Mouse (Mus musculus): Measurements from ENCODE around the gene Olfr444. TPM values are rescaled to one million over a fixed set of nuclear protein-coding genes. Genes with fewer than 3 reads are reported as not detected.

Olfr444 gene
- polyA plus RNA-seq (2012; fragmentation: generic; extraction: Trizol): not detected

GRCm38 (mm10) chr6:42948767-42949166, at the start of gene Olfr444:
Olfr444 (plus strand) TSS chr6:42949067.
- Histone ChIP-seq H3K36me3 (ENCODE audit: control insufficient read depth, insufficient read depth) (no peaks in the 10 kb centered on the region), H3K4me2 (ENCODE audit: low read depth) (no peak within 1 kb of the TSS), H3K4me3 (no peak within 1 kb of the TSS), H3K79me2 (ENCODE audit: control insufficient read depth, insufficient read depth) (no peaks in the 10 kb centered on the region), H3K27me3 (ENCODE audit: control insufficient read depth, insufficient read depth, insufficient read length) (no peaks in the 10 kb centered on the region), H3ac (ENCODE audit: control insufficient read depth, insufficient read length) (no peak within 1 kb of the TSS)
- no peak for TF ChIP-seq USF1 (IDR thresholded peaks at IDR 0.05; ENCODE audit: low read depth)
- TF ChIP-seq CEBPB (IDR thresholded peaks at IDR 0.05; ENCODE audit: insufficient read depth, poor library complexity, severe bottlenecking): no peak
- no peak for TF ChIP-seq POLR2AphosphoS2 (IDR thresholded peaks at IDR 0.05; ENCODE audit: insufficient read length, low read depth)
- TF ChIP-seq MYOD1 (IDR thresholded peaks at IDR 0.05; ENCODE audit: control insufficient read depth in 1 of 3, insufficient read length in 2 of 3, low read depth in 2 of 3): no peak
- no peak for TF ChIP-seq REST (IDR thresholded peaks at IDR 0.05; ENCODE audit: insufficient read depth, insufficient read length)
- no peak for TF ChIP-seq TCF3 (IDR thresholded peaks at IDR 0.05; ENCODE audit: insufficient read length, low read depth)
- TF ChIP-seq POLR2A (IDR thresholded peaks at IDR 0.05; ENCODE audit: insufficient read length, low read depth): no peak
- TF ChIP-seq TCF12 (IDR thresholded peaks at IDR 0.05; ENCODE audit: insufficient read depth, poor library complexity, severe bottlenecking): no peak
- TF ChIP-seq MYOG (IDR thresholded peaks at IDR 0.05; ENCODE audit: control insufficient read depth in 1 of 3, insufficient read depth in 1 of 3, insufficient read length in 2 of 3, low read depth in 2 of 3): no peak
- no peak for TF ChIP-seq MAX (IDR thresholded peaks at IDR 0.05; ENCODE audit: low read depth)
- TF ChIP-seq E2F4 (IDR thresholded peaks at IDR 0.05; ENCODE audit: insufficient read depth): no peak
- TF ChIP-seq SRF (IDR thresholded peaks at IDR 0.05; ENCODE audit: control insufficient read depth, insufficient read length, low read depth): no peak

- Histone ChIP-seq H3K27me3 (ENCODE audit: control insufficient read depth, insufficient read depth, insufficient read length) (no peaks in the 10 kb centered on the region), H3K79me2 (ENCODE audit: control insufficient read depth, insufficient read depth) (no peaks in the 10 kb centered on the region), H3ac (ENCODE audit: control insufficient read depth, insufficient read length) (no peak overlapping the region), H3K4me2 (ENCODE audit: low read depth) (no peak overlapping the region), H3K36me3 (ENCODE audit: control insufficient read depth, insufficient read depth) (no peaks in the 10 kb centered on the region), H3K4me3 (no peak overlapping the region)
- TF ChIP-seq TCF3 (IDR thresholded peaks at IDR 0.05; ENCODE audit: insufficient read length, low read depth) (no peak), MYOD1 (IDR thresholded peaks at IDR 0.05; ENCODE audit: control insufficient read depth in 1 of 3, insufficient read length in 2 of 3, low read depth in 2 of 3) (no peak), MYOG (IDR thresholded peaks at IDR 0.05; ENCODE audit: control insufficient read depth in 1 of 3, insufficient read depth in 1 of 3, insufficient read length in 2 of 3, low read depth in 2 of 3) (no peak), POLR2AphosphoS2 (IDR thresholded peaks at IDR 0.05; ENCODE audit: insufficient read length, low read depth) (no peak), POLR2A (IDR thresholded peaks at IDR 0.05; ENCODE audit: insufficient read length, low read depth) (no peak), TCF12 (IDR thresholded peaks at IDR 0.05; ENCODE audit: insufficient read depth, poor library complexity, severe bottlenecking) (no peak), MAX (IDR thresholded peaks at IDR 0.05; ENCODE audit: low read depth) (no peak), SRF (IDR thresholded peaks at IDR 0.05; ENCODE audit: control insufficient read depth, insufficient read length, low read depth) (no peak), CEBPB (IDR thresholded peaks at IDR 0.05; ENCODE audit: insufficient read depth, poor library complexity, severe bottlenecking) (no peak), REST (IDR thresholded peaks at IDR 0.05; ENCODE audit: insufficient read depth, insufficient read length) (no peak), E2F4 (IDR thresholded peaks at IDR 0.05; ENCODE audit: insufficient read depth) (no peak), USF1 (IDR thresholded peaks at IDR 0.05; ENCODE audit: low read depth) (no peak)
Observed at GRCm38 (mm10) chr6:42900345-42900744, 48.5 kb upstream of the Olfr444 start.

GRCm38 (mm10) chr6:42908578-42908977, 40.3 kb upstream of the Olfr444 start, which contains the start of gene Olfr447:
Olfr447 (plus strand) TSS chr6:42908878.
- H3K4me2 ChIP-seq (ENCODE audit: low read depth): no peak within 1 kb of the TSS
- no peaks in the 10 kb centered on the region for H3K79me2 ChIP-seq (ENCODE audit: control insufficient read depth, insufficient read depth)
- no peaks in the 10 kb centered on the region for H3K27me3 ChIP-seq (ENCODE audit: control insufficient read depth, insufficient read depth, insufficient read length)
- no peak within 1 kb of the TSS for H3ac ChIP-seq (ENCODE audit: control insufficient read depth, insufficient read length)
- no peak within 1 kb of the TSS for H3K4me3 ChIP-seq
- no peaks in the 10 kb centered on the region for H3K36me3 ChIP-seq (ENCODE audit: control insufficient read depth, insufficient read depth)
- no peak for TF ChIP-seq E2F4 (IDR thresholded peaks at IDR 0.05; ENCODE audit: insufficient read depth)
- TF ChIP-seq REST (IDR thresholded peaks at IDR 0.05; ENCODE audit: insufficient read depth, insufficient read length): no peak
- TF ChIP-seq USF1 (IDR thresholded peaks at IDR 0.05; ENCODE audit: low read depth): no peak
- TF ChIP-seq MAX (IDR thresholded peaks at IDR 0.05; ENCODE audit: low read depth): no peak
- no peak for TF ChIP-seq POLR2AphosphoS2 (IDR thresholded peaks at IDR 0.05; ENCODE audit: insufficient read length, low read depth)
- no peak for TF ChIP-seq TCF12 (IDR thresholded peaks at IDR 0.05; ENCODE audit: insufficient read depth, poor library complexity, severe bottlenecking)
- no peak for TF ChIP-seq MYOD1 (IDR thresholded peaks at IDR 0.05; ENCODE audit: control insufficient read depth in 1 of 3, insufficient read length in 2 of 3, low read depth in 2 of 3)
- no peak for TF ChIP-seq CEBPB (IDR thresholded peaks at IDR 0.05; ENCODE audit: insufficient read depth, poor library complexity, severe bottlenecking)

- Histone ChIP-seq H3ac (ENCODE audit: control insufficient read depth, insufficient read length) (no peak within 1 kb of the TSS), H3K4me3 (no peak within 1 kb of the TSS), H3K4me2 (ENCODE audit: low read depth) (no peak within 1 kb of the TSS), H3K36me3 (ENCODE audit: control insufficient read depth, insufficient read depth) (no peaks in the 10 kb centered on the region), H3K79me2 (ENCODE audit: control insufficient read depth, insufficient read depth) (no peaks in the 10 kb centered on the region), H3K27me3 (ENCODE audit: control insufficient read depth, insufficient read depth, insufficient read length) (no peaks in the 10 kb centered on the region)
- TF ChIP-seq SRF (IDR thresholded peaks at IDR 0.05; ENCODE audit: control insufficient read depth, insufficient read length, low read depth): no peak
- no peak for TF ChIP-seq MYOD1 (IDR thresholded peaks at IDR 0.05; ENCODE audit: control insufficient read depth in 1 of 3, insufficient read length in 2 of 3, low read depth in 2 of 3)
- no peak for TF ChIP-seq TCF12 (IDR thresholded peaks at IDR 0.05; ENCODE audit: insufficient read depth, poor library complexity, severe bottlenecking)
- no peak for TF ChIP-seq MYOG (IDR thresholded peaks at IDR 0.05; ENCODE audit: control insufficient read depth in 1 of 3, insufficient read depth in 1 of 3, insufficient read length in 2 of 3, low read depth in 2 of 3)
- no peak for TF ChIP-seq REST (IDR thresholded peaks at IDR 0.05; ENCODE audit: insufficient read depth, insufficient read length)
- no peak for TF ChIP-seq USF1 (IDR thresholded peaks at IDR 0.05; ENCODE audit: low read depth)
- TF ChIP-seq TCF3 (IDR thresholded peaks at IDR 0.05; ENCODE audit: insufficient read length, low read depth): no peak
- TF ChIP-seq MAX (IDR thresholded peaks at IDR 0.05; ENCODE audit: low read depth): no peak
- no peak for TF ChIP-seq E2F4 (IDR thresholded peaks at IDR 0.05; ENCODE audit: insufficient read depth)
- no peak for TF ChIP-seq POLR2A (IDR thresholded peaks at IDR 0.05; ENCODE audit: insufficient read length, low read depth)
- no peak for TF ChIP-seq POLR2AphosphoS2 (IDR thresholded peaks at IDR 0.05; ENCODE audit: insufficient read length, low read depth)
- no peak for TF ChIP-seq CEBPB (IDR thresholded peaks at IDR 0.05; ENCODE audit: insufficient read depth, poor library complexity, severe bottlenecking)
Observed at GRCm38 (mm10) chr6:42921077-42921476, 27.8 kb upstream of the Olfr444 start, which contains the start of gene Olfr446. Olfr446 (plus strand) TSS chr6:42921377.
